Mouse (Mus musculus): Measurements from ENCODE around the gene Tbl1x.

DNA sequence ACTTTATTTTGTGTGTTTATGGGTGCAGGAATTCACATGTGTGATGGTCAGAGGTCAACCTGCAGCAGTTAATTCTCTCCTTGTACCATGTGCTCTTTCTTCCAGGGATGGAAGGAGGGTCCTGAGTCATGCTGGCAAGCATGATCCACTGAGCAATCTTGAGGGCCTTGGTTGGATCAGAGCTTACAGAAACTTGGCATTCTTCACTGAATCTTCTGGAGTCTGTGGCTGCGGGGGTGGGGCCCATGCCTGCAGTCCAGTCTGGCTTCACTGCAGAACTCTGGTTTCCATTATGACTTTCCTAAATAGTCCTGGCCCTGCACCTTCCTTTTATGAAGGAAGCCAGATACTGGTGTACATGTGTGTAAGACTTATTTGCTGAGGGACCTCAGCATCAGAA is 38.1 kb downstream of the Tbl1x start:
- no peak for TF ChIP-seq EP300 (IDR thresholded peaks at IDR 0.05; ENCODE audit: insufficient read depth, low read depth, low read length)
- no peak for TF ChIP-seq CTCF (IDR thresholded peaks at IDR 0.05)
